Mouse (Mus musculus): ENCODE data around the gene Col10a1. TPM values are rescaled to one million over a fixed set of nuclear protein-coding genes. Genes with fewer than 3 reads are reported as not detected.
A peak's percentile ranks its signal among the peaks of the same experiment; 100 is the strongest.
"Not testable (repeated sequence)": the region's sequence is repeated elsewhere in the genome, so short reads cannot be mapped to it uniquely, and the experiment has no call there.

Col10a1 gene
- total RNA-seq (2017), result not detected in 2 replicates

- ATAC-seq (replicated peaks; ENCODE audit: low read depth, poor library complexity, severe bottlenecking), result no peak
These were observed at the start of gene Col10a1 for GRCm38 (mm10) chr10:34389681-34390080. Col10a1 (plus strand) TSS chr10:34389981.

- no peak for ATAC-seq (replicated peaks; ENCODE audit: low read depth, poor library complexity, severe bottlenecking)
These were observed 48.8 kb upstream of the Col10a1 start for GRCm38 (mm10) chr10:34341014-34341413.

DNA sequence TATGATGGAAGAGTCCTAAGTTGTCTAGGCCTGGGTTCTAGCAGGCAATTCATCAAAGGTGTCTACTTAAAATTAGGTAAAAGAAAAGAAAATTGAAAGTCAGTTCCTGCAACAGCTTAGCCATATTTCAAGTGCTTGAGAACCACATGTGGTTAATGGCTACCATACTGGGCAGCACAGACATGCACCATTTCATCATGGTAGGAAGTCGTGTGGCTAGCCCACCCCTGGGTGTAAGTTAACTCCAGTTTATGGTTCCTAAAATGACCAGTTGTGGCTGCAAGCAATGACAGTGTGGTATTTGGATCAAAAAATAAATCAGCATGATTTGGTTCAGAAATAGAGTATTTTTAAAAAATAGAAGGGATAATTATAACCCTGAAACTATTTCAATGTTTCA, 47.9 kb upstream of the Col10a1 start:
- ATAC-seq (replicated peaks; ENCODE audit: low read depth, poor library complexity, severe bottlenecking), result peak; percentile 84

DNA sequence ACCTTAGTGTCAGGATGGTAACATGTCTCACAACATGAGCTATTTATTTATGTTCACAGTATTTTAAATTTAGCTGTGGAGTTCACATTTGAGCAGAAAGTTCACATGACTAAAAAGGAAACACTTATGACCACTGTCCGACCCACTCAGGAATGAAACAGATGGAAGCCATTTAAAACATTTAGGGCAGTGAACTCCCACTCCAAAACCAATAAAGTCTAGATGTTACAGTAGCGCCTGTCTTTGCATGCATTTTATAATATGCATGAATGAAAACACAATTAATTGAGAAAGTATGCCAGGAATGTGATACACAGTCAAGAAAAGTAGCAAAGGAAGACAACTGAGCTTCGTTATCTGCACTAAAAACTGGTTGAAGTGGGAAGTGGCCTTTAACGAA, 37.6 kb upstream of the Col10a1 start:
- no peak for ATAC-seq (replicated peaks; ENCODE audit: low read depth, poor library complexity, severe bottlenecking)

DNA sequence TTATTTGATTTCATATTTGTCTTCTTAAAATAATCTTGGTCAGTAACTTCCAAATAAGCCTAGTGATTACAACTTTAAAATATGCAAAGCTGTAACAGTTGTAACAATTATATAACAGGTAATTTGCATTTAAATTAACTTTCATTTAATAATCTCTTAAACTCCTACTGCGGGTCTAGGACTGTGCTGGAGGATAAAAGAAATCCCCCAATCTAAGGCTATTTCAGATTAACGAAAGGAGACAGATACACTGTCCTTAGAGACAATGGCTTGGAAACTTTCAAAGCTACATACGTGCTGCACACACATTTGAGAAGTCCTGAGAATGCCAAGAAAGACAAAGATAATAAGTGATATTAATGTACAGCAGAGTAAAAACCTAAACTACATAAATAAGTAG, 31.5 kb upstream of the Col10a1 start:
- ATAC-seq (replicated peaks; ENCODE audit: low read depth, poor library complexity, severe bottlenecking), result no peak

- no peak for ATAC-seq (replicated peaks; ENCODE audit: low read depth, poor library complexity, severe bottlenecking)
These were observed 26.0 kb upstream of the Col10a1 start for GRCm38 (mm10) chr10:34363756-34364155.

- ATAC-seq (replicated peaks; ENCODE audit: low read depth, poor library complexity, severe bottlenecking), result no peak
These were observed 21.6 kb upstream of the Col10a1 start for GRCm38 (mm10) chr10:34368138-34368537.

DNA sequence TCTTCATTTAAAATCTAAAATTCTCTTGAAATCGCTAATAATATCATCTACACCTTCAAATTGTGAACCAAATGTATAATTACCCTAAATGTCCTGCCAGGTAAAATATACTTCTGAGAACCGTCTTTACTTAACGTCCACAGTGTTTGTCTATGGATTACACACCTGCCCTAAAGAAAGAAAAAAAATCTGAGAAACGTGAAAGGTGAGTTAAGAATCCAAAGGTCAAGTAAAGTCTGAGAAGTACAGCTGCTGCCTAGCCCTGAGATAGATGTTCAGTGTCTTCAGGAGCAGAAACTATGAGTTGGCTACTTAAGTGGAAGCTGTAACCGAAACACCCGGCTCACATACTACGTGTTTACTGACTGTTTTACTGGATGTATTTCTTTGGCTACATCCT, 16.4 kb upstream of the Col10a1 start:
- ATAC-seq (replicated peaks; ENCODE audit: low read depth, poor library complexity, severe bottlenecking), result no peak

DNA sequence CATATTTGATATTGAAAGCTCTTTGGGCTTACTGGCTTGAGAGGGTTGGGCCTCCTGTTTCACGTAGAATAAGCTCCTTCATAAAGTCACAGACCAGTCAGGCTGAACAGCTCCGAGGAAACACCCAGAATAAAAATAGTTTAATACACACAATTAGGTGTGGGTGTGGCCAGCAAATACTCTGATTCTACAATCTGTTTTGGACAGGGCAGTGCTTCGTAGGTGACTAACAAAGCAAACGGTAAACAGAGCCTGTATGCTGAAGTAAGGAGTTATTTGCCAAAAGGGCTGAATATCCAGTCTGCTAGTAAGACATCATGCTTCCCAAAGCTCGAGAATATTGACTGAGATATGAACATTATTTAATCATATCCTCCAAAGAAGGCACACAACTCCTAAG, 4.1 kb upstream of the Col10a1 start:
- ATAC-seq (replicated peaks; ENCODE audit: low read depth, poor library complexity, severe bottlenecking), result no peak

GRCm38 (mm10) chr10:34396959-34397358, 7.2 kb downstream of the Col10a1 start:
- ATAC-seq (replicated peaks; ENCODE audit: low read depth, poor library complexity, severe bottlenecking), result no peak

GRCm38 (mm10) chr10:34399267-34399666, 9.5 kb downstream of the Col10a1 start:
- ATAC-seq (replicated peaks; ENCODE audit: low read depth, poor library complexity, severe bottlenecking), result no peak

- ATAC-seq (replicated peaks; ENCODE audit: low read depth, poor library complexity, severe bottlenecking), result peak; percentile 81
These were observed 28.5 kb downstream of the Col10a1 start, which contains the start of gene Nt5dc1 for GRCm38 (mm10) chr10:34418204-34418756. Nt5dc1 (minus strand) TSS chr10:34418552.

DNA sequence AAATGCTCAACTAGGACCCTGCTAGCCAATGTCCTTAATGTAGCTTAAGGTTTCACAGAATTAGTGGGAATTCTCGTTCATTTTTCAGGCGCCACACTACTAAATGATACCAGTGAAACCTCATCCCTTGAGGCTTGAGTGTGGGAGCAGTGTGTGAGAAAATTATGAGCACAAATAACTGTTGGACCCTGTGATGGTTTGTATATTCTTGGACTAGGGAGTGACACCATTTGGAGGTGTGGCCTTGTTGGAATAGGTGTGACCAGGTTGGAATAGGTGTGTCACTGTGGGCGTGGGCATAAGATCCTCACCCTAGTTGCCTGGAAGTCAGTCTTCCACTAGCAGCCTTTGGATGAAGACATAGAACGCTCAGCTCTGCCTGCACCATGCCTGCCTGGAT, 29.0 kb downstream of the Col10a1 start:
- not testable (repeated sequence) for ATAC-seq (replicated peaks; ENCODE audit: low read depth, poor library complexity, severe bottlenecking)

DNA sequence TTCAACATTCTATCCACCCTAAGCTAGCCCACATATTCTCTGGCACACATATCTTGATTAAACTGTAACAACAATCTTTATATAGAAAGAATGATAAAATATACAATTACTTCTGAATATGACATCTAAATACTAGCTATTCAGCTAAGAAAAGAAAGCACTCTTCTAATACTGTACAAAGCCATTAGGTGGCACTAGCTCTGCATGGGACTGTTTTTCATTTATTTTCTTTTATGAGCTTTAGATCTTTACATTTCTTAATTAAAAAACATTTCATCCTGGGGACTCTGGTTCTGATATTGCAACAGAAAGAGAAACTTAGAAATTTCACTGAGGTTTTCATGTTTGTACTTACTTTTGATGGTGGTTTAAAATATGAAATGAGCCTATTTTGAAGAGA, 42.0 kb downstream of the Col10a1 start:
- 0 out of 2 replicates have a peak, but pooled peaks have one; percentile 36 for ATAC-seq (replicated peaks; ENCODE audit: low read depth, poor library complexity, severe bottlenecking)

GRCm38 (mm10) chr10:34434191-34434590, 44.4 kb downstream of the Col10a1 start:
- not testable (repeated sequence) for ATAC-seq (replicated peaks; ENCODE audit: low read depth, poor library complexity, severe bottlenecking)

Other genes starting within 250 kb of the Col10a1 start
- 0.87 and 1.9 TPM in 2 replicates for gene Dse, start 182.3 kb upstream of the Col10a1 start, total RNA-seq (2017)
- gene Tspyl1, start 107.8 kb upstream of the Col10a1 start, total RNA-seq (2017), result 54.7 and 57.7 TPM in 2 replicates
- 1.7 and 1.8 TPM in 2 replicates for gene Tspyl4, start 92.5 kb upstream of the Col10a1 start, total RNA-seq (2017)
- gene Nt5dc1, start 28.6 kb downstream of the Col10a1 start, total RNA-seq (2017), result 31.4 and 36.5 TPM in 2 replicates
- not detected in 2 replicates for gene Frk, start 93.4 kb downstream of the Col10a1 start, total RNA-seq (2017)

Measured in common myeloid progenitor, adult 5-6 weeks (primary cell).